Mouse (Mus musculus) heart, postnatal 0 days (tissue): ENCODE measurements around the gene Nfic.

Experiments used
- CTCF ChIP-seq: IDR thresholded peaks from 2 replicates; pipeline ENCODE4 v1.5.1; 2016; ENCODE audit warnings: antibody characterized with exemption, control low read depth, low read depth
- EP300 ChIP-seq: IDR thresholded peaks from 2 replicates; pipeline ENCODE4 v1.6.1; 2016; ENCODE audit warnings: antibody characterized with exemption, low read depth

DNA sequence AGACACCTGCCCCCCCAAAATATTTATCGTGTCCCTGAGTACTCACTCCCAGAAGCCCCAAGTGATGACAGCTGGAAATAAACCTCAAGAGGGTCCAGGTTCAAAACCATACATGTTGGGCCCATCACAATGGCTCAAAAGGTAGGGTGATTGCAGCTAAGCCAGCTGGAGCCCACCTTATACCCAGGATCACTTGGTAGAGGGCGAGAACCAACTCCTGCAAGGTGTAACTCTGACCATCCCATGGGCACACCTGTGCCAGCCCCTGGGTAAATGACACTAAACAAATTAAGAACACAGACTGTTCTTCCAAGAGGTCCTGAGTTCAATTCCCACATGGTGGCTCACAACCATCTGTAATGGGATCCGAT lies 76.3 kb downstream of the Nfic start:
- TF ChIP-seq CTCF (no peak), EP300 (no peak)
